16 mouse cellular contexts compared by ENCODE assay signal in the genomic region with DNA sequence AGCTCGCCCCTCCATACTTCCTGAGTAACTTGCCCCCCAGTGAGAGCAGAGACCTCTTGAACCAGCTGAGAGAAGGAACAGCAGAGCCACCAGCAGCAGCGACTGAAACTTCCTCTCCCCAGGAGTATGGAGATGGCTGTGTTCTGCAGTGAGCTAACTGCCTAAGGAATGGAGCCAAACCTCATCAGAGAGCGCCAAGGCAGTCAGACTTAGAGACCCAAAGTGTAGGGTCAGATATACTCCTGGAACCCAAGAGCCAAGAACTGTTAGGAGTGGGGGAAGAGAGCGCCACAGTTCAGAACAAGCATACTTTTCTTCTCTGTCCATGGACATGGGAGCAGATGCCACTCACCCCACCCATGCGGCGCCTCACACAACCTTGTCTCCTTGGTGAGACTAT. TPM values are rescaled to one million over a fixed set of nuclear protein-coding genes. Genes with fewer than 3 reads are reported as not detected.
"Had no signal": no experiment of that assay in that cellular context is flagged by ENCODE, and none has a peak within 500 bp of the region (broad histone marks: within the 10 kb centered on the region; RNA-seq: fewer than 3 reads in every experiment).

No protein-coding gene starts in this region.

- H3K36me3 ChIP-seq: midbrain, embryonic 13.5 days; midbrain, embryonic 15.5 days; neural tube, embryonic 12.5 days had no signal

- DNase-seq: lung, adult 18-20 months; lung, embryonic 14.5 days; lung, postnatal 10 days; lung, postnatal 36 days; spleen, adult 18-20 months; thymus, adult 18-20 months had no signal

- H3K9me3 ChIP-seq: megakaryocyte, embryonic 14.5 days; midbrain, embryonic 13.5 days; midbrain, embryonic 15.5 days; neural tube, embryonic 12.5 days had no signal

- H3K27ac ChIP-seq: liver, embryonic 14.5 days; macrophage; midbrain, embryonic 13.5 days; midbrain, embryonic 15.5 days; neural tube, embryonic 12.5 days had no signal

- H3K4me3 ChIP-seq: megakaryocyte, embryonic 14.5 days; midbrain, embryonic 13.5 days; midbrain, embryonic 15.5 days; neural tube, embryonic 12.5 days had no signal

RNA-seq across cellular contexts. Expression of a gene that starts 3.7 kb away (rescaled TPM):
- polyA plus RNA-seq: liver, embryonic 14.5 days; liver, embryonic 16.5 days; macrophage; midbrain, embryonic 11.5 days; midbrain, embryonic 13.5 days; midbrain, embryonic 15.5 days; midbrain, postnatal 0 days; neural tube, embryonic 14.5 days had no signal
